ENCODE assay signal across 8 mouse cellular contexts in the genomic region with DNA sequence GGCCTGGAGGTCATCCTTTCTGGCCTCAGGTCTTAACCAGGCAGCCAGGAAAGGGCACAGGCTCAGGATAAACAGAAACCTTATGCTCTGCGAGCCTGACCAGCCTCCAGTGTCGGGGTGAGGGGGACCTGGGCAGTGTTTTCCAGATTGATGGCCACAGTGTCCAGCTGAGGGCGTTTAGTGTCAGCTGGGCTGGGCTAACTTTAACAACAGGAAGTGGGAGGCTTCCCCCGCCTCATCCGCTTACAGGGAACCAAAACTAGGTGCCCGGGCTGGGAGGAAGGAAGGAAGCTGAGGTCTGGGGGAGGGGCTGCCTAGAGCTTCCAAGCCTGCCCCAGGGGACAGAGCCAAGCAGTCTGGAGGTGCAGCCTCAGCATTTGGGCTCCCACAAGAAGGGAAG. TPM values are rescaled to one million over a fixed set of nuclear protein-coding genes. Genes with fewer than 3 reads are reported as not detected.
A peak's percentile ranks its signal among the peaks of the same experiment; 100 is the strongest.
DNase-seq lines count a peak whose midpoint lies in the region; ATAC-seq and TF ChIP-seq lines count a peak whose summit lies in the region.

No protein-coding gene starts in this region.

- peak; percentile 61 to 70 for DNase-seq in layer of hippocampus, adult 18-20 months (ENCODE audit: low spot score in 2 of 2)
- no peak for DNase-seq in layer of hippocampus, adult 9-10 months (ENCODE audit: low spot score)
- peak; percentile 15 for DNase-seq in liver, embryonic 13.5 days
- DNase-seq in stomach, postnatal 0 days (ENCODE audit: low spot score) = no peak

- H3K79me2 ChIP-seq in myocyte (ENCODE audit: control insufficient read depth, insufficient read depth) = peaks cover 35% of the 10 kb centered on the region

- no peak for ATAC-seq in embryonic facial prominence, embryonic 12.5 days (ENCODE audit: insufficient number of reproducible peaks, insufficient read depth, low FRiP score, low TSS enrichment)
- ATAC-seq in heart, embryonic 13.5 days (ENCODE audit: extremely low read depth, insufficient number of reproducible peaks, low FRiP score, low TSS enrichment) = no peak
- 0 out of 2 replicates have a peak, but pooled peaks have one; percentile 10 for ATAC-seq in kidney, embryonic 14.5 days (ENCODE audit: low FRiP score, low TSS enrichment)
- ATAC-seq in liver, embryonic 13.5 days (ENCODE audit: low read depth) = no peak
- ATAC-seq in stomach, postnatal 0 days (ENCODE audit: low FRiP score, low TSS enrichment) = no peak

- H3ac ChIP-seq in myocyte (ENCODE audit: control insufficient read depth, insufficient read length) = no peak overlapping the region

- H3K27me3 ChIP-seq in embryonic facial prominence, embryonic 12.5 days = no peaks in the 10 kb centered on the region
- no peaks in the 10 kb centered on the region for H3K27me3 ChIP-seq in heart, embryonic 13.5 days (replicated peaks)
- no peaks in the 10 kb centered on the region for H3K27me3 ChIP-seq in kidney, embryonic 14.5 days (ENCODE audit: control insufficient read depth, insufficient read depth, low read length)
- peaks cover 16% of the 10 kb centered on the region for H3K27me3 ChIP-seq in liver, embryonic 13.5 days
- H3K27me3 ChIP-seq in myocyte (ENCODE audit: control insufficient read depth, insufficient read depth, insufficient read length) = no peaks in the 10 kb centered on the region
- no peaks in the 10 kb centered on the region for H3K27me3 ChIP-seq in stomach, postnatal 0 days (ENCODE audit: control insufficient read depth, insufficient read depth, low read length)

- no peaks in the 10 kb centered on the region for H3K9me3 ChIP-seq in embryonic facial prominence, embryonic 12.5 days
- no peaks in the 10 kb centered on the region for H3K9me3 ChIP-seq in heart, embryonic 13.5 days
- no peaks in the 10 kb centered on the region for H3K9me3 ChIP-seq in kidney, embryonic 14.5 days (ENCODE audit: control insufficient read depth, low read length)
- H3K9me3 ChIP-seq in liver, embryonic 13.5 days (replicated peaks) = no peaks in the 10 kb centered on the region
- no peaks in the 10 kb centered on the region for H3K9me3 ChIP-seq in stomach, postnatal 0 days (ENCODE audit: control insufficient read depth, low read length)

- H3K4me2 ChIP-seq in embryonic facial prominence, embryonic 12.5 days (replicated peaks) = peak overlapping the region; percentile 88
- H3K4me2 ChIP-seq in heart, embryonic 13.5 days = peak overlapping the region; percentile 99
- peak overlapping the region; percentile 96 for H3K4me2 ChIP-seq in kidney, embryonic 14.5 days (replicated peaks; ENCODE audit: low read depth, low read length)
- H3K4me2 ChIP-seq in liver, embryonic 13.5 days = peak overlapping the region; percentile 95
- H3K4me2 ChIP-seq in myocyte (ENCODE audit: low read depth) = peak overlapping the region; percentile 89
- peak overlapping the region; percentile 52 for H3K4me2 ChIP-seq in stomach, postnatal 0 days (replicated peaks; ENCODE audit: low read depth)

- no peak for TF ChIP-seq EP300 in stomach, postnatal 0 days (optimal IDR thresholded peaks at IDR 0.05)

- H3K27ac ChIP-seq in embryonic facial prominence, embryonic 12.5 days = peak overlapping the region; percentile 70
- H3K27ac ChIP-seq in heart, embryonic 13.5 days (replicated peaks) = peak overlapping the region; percentile 80
- H3K27ac ChIP-seq in kidney, embryonic 14.5 days (ENCODE audit: low read depth, low read length) = peak overlapping the region; percentile 77; the same call in 1 of the 2 replicates
- H3K27ac ChIP-seq in liver, embryonic 13.5 days = peak overlapping the region; percentile 63
- H3K27ac ChIP-seq in stomach, postnatal 0 days (replicated peaks) = peak overlapping the region; percentile 97

- H3K36me3 ChIP-seq in embryonic facial prominence, embryonic 12.5 days = peaks cover 52% of the 10 kb centered on the region
- H3K36me3 ChIP-seq in heart, embryonic 13.5 days = peaks cover 52% of the 10 kb centered on the region
- H3K36me3 ChIP-seq in kidney, embryonic 14.5 days (ENCODE audit: control insufficient read depth, insufficient read depth, low read length) = peaks cover 42% of the 10 kb centered on the region
- H3K36me3 ChIP-seq in liver, embryonic 13.5 days = peaks cover 39% of the 10 kb centered on the region
- no peaks in the 10 kb centered on the region for H3K36me3 ChIP-seq in myocyte (ENCODE audit: control insufficient read depth, insufficient read depth)
- peaks cover 13% of the 10 kb centered on the region for H3K36me3 ChIP-seq in stomach, postnatal 0 days (ENCODE audit: control insufficient read depth, insufficient read depth, low read length)

- TF ChIP-seq CTCF in stomach, postnatal 0 days (IDR thresholded peaks at IDR 0.05; ENCODE audit: low read depth) = peak; percentile 31; the same call in 1 of the 2 replicates

- TF ChIP-seq POLR2A in myocyte (IDR thresholded peaks at IDR 0.05; ENCODE audit: insufficient read length, low read depth) = no peak

- 10% methylated on average over 6 of the region's 6 CpGs for WGBS in embryonic facial prominence, embryonic 12.5 days
- 15% methylated on average over 6 of the region's 6 CpGs for WGBS in heart, embryonic 13.5 days
- WGBS in kidney, embryonic 14.5 days = 8% methylated on average over 6 of the region's 6 CpGs
- 27% methylated on average over 6 of the region's 6 CpGs for WGBS in liver, embryonic 13.5 days (ENCODE audit: insufficient replicate concordance)
- 15% methylated on average over 6 of the region's 6 CpGs for WGBS in stomach, postnatal 0 days

- peak overlapping the region; percentile 98 for H3K9ac ChIP-seq in embryonic facial prominence, embryonic 12.5 days
- H3K9ac ChIP-seq in heart, embryonic 13.5 days = peak overlapping the region; percentile 98
- peak overlapping the region; percentile 40; the same call in 1 of the 2 replicates for H3K9ac ChIP-seq in kidney, embryonic 14.5 days (ENCODE audit: low read depth, low read length)
- H3K9ac ChIP-seq in liver, embryonic 13.5 days = peak overlapping the region; percentile 17; the same call in 1 of the 2 replicates
- H3K9ac ChIP-seq in stomach, postnatal 0 days (ENCODE audit: low read length) = peak overlapping the region; percentile 28; the same call in 1 of the 2 replicates

- H3K4me1 ChIP-seq in embryonic facial prominence, embryonic 12.5 days = peaks cover 40% of the 10 kb centered on the region
- H3K4me1 ChIP-seq in heart, embryonic 13.5 days = peaks cover 50% of the 10 kb centered on the region
- peaks cover 37% of the 10 kb centered on the region for H3K4me1 ChIP-seq in kidney, embryonic 14.5 days (ENCODE audit: control insufficient read depth, insufficient read depth, low read length)
- peaks cover 57% of the 10 kb centered on the region for H3K4me1 ChIP-seq in liver, embryonic 13.5 days (replicated peaks)
- no peaks in the 10 kb centered on the region for H3K4me1 ChIP-seq in stomach, postnatal 0 days (replicated peaks; ENCODE audit: control insufficient read depth, insufficient read depth)

- peak overlapping the region; percentile 95 for H3K4me3 ChIP-seq in embryonic facial prominence, embryonic 12.5 days
- peak overlapping the region; percentile 95 for H3K4me3 ChIP-seq in heart, embryonic 13.5 days
- peak overlapping the region; percentile 17; the same call in 1 of the 2 replicates for H3K4me3 ChIP-seq in kidney, embryonic 14.5 days (ENCODE audit: low read length)
- H3K4me3 ChIP-seq in liver, embryonic 13.5 days (replicated peaks) = no peak overlapping the region
- peak overlapping the region; percentile 78 for H3K4me3 ChIP-seq in myocyte
- peak overlapping the region; percentile 19; the same call in 1 of the 2 replicates for H3K4me3 ChIP-seq in stomach, postnatal 0 days (ENCODE audit: low read depth, low read length)

TF ChIP-seq in myocyte, 11 proteins besides CTCF, POLR2A, EP300 and RAD21:
- TF ChIP-seq POLR2AphosphoS2 (IDR thresholded peaks at IDR 0.05; ENCODE audit: insufficient read length, low read depth) (no peak), USF1 (IDR thresholded peaks at IDR 0.05; ENCODE audit: low read depth) (no peak), MYOG (IDR thresholded peaks at IDR 0.05; ENCODE audit: control insufficient read depth in 1 of 3, insufficient read depth in 1 of 3, insufficient read length in 2 of 3, low read depth in 2 of 3) (no peak), TCF3 (IDR thresholded peaks at IDR 0.05; ENCODE audit: insufficient read length, low read depth) (no peak), MYOD1 (IDR thresholded peaks at IDR 0.05; ENCODE audit: control insufficient read depth in 1 of 3, insufficient read length in 2 of 3, low read depth in 2 of 3) (peak in 1 of 3 experiments; percentile 31), SRF (IDR thresholded peaks at IDR 0.05; ENCODE audit: control insufficient read depth, insufficient read length, low read depth) (no peak), REST (IDR thresholded peaks at IDR 0.05; ENCODE audit: insufficient read depth, insufficient read length) (no peak)

RNA-seq across cellular contexts. Expression of a gene that starts 3.3 kb away (rescaled TPM):
- total RNA-seq in layer of hippocampus, adult 18-20 months (2021) = 10 to 100 TPM; 93.0 to 94.6 TPM
- polyA plus RNA-seq in embryonic facial prominence, embryonic 12.5 days (2016; fragmentation: Nextera tagmentation; extraction: Ambion mirVana) = 51.1 and 59.2 TPM in 2 replicates
- 8.6 and 10.4 TPM in 2 replicates for polyA plus RNA-seq in heart, embryonic 13.5 days (2015; fragmentation: Nextera tagmentation; extraction: Ambion mirVana)
- 25.5 and 26.3 TPM in 2 replicates for polyA plus RNA-seq in kidney, embryonic 14.5 days (2014; fragmentation: Nextera tagmentation; extraction: Ambion mirVana)
- polyA plus RNA-seq in liver, embryonic 13.5 days (2015; fragmentation: Nextera tagmentation; extraction: Ambion mirVana) = 3.8 and 4.1 TPM in 2 replicates
- 8.9 TPM for polyA plus RNA-seq in myocyte (2012; fragmentation: generic; extraction: Trizol)
- 12.3 and 12.7 TPM in 2 replicates for polyA plus RNA-seq in stomach, postnatal 0 days (2015; fragmentation: Nextera tagmentation; extraction: Ambion mirVana)

RNA-seq across cellular contexts. Expression of a gene that starts 57.5 kb away (rescaled TPM):
- total RNA-seq in layer of hippocampus, adult 18-20 months (2021) = 100 to 1,000 TPM; 274 to 289 TPM
- 878 and 882 TPM in 2 replicates for polyA plus RNA-seq in embryonic facial prominence, embryonic 12.5 days (2016; fragmentation: Nextera tagmentation; extraction: Ambion mirVana)
- 659 and 696 TPM in 2 replicates for polyA plus RNA-seq in heart, embryonic 13.5 days (2015; fragmentation: Nextera tagmentation; extraction: Ambion mirVana)
- 1,370 and 1,590 TPM in 2 replicates for polyA plus RNA-seq in kidney, embryonic 14.5 days (2014; fragmentation: Nextera tagmentation; extraction: Ambion mirVana)
- 772 and 835 TPM in 2 replicates for polyA plus RNA-seq in liver, embryonic 13.5 days (2015; fragmentation: Nextera tagmentation; extraction: Ambion mirVana)
- polyA plus RNA-seq in myocyte (2012; fragmentation: generic; extraction: Trizol) = 45.1 TPM
- polyA plus RNA-seq in stomach, postnatal 0 days (2015; fragmentation: Nextera tagmentation; extraction: Ambion mirVana) = 810 and 847 TPM in 2 replicates

Comparison
In these comparisons a context has a peak if more than half of its experiments do, and no peak if none do; other contexts are left out.
1. DNase-seq: peak in layer of hippocampus, adult 18-20 months (2 of 2) and liver, embryonic 13.5 days (single experiment); none in layer of hippocampus, adult 9-10 months (single experiment) and stomach, postnatal 0 days (single experiment).
2. H3K9ac ChIP-seq: peak in every context shown above with its lines; median percentile 98 in embryonic facial prominence, embryonic 12.5 days; 98 in heart, embryonic 13.5 days; 40 in kidney, embryonic 14.5 days; 28 in stomach, postnatal 0 days; 17 in liver, embryonic 13.5 days.
3. RNA of a gene that starts 57.5 kb away (polyA plus RNA-seq): 1,370 to 1,590 TPM in kidney, embryonic 14.5 days, 878 to 882 TPM in embryonic facial prominence, embryonic 12.5 days, 810 to 847 TPM in stomach, postnatal 0 days, 772 to 835 TPM in liver, embryonic 13.5 days and 659 to 696 TPM in heart, embryonic 13.5 days; 45.1 TPM in myocyte (single experiment); every median in the first group is over 10 times any median in the second.
4. Peak in every context shown above with its lines, with median percentiles within 50 percentile points of each other: H3K27ac ChIP-seq and H3K4me2 ChIP-seq.